In the genomic region with DNA sequence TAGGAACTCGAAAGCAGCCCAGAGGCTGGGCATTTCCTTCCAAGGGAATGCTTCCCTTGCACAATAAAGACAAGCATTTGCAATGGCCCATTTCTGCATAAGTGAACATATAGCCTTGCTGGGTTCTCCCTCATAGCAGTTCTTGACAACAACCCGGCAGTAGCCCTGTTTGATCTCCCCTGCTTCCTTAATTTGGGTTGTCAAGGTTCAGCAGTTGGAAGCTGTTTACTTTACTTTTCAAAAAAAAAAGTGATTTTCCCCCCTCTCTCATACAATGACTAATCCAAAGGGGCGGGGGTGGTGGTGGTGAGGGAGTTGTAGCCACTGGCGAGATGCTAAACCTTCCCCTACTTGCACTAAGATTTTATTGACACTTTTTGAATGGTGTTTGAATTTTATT, we compare ENCODE assay signal across 9 mouse cellular contexts. TPM values are rescaled to one million over a fixed set of nuclear protein-coding genes. Genes with fewer than 3 reads are reported as not detected.
DNase-seq lines count a peak whose midpoint lies in the region; ATAC-seq and TF ChIP-seq lines count a peak whose summit lies in the region.
"Had no signal": no experiment of that assay in that cellular context is flagged by ENCODE, and none has a peak within 500 bp of the region (broad histone marks: within the 10 kb centered on the region; RNA-seq: fewer than 3 reads in every experiment).

No protein-coding gene starts in this region.

- WGBS in hindbrain, embryonic 14.5 days = 19% methylated on average over 4 of the region's 4 CpGs
- 20% methylated on average over 4 of the region's 4 CpGs for WGBS in neural tube, embryonic 14.5 days

- H3K27ac ChIP-seq in layer of hippocampus, adult 2 months = peak overlapping the region; percentile 100
- no peak overlapping the region for H3K27ac ChIP-seq in hindbrain, embryonic 14.5 days
- no peak overlapping the region for H3K27ac ChIP-seq in neural tube, embryonic 14.5 days (ENCODE audit: low read depth, low read length)

- peak overlapping the region; percentile 93 for H3K4me3 ChIP-seq in layer of hippocampus, adult 2 months
- H3K4me3 ChIP-seq in hindbrain, embryonic 14.5 days (replicated peaks; ENCODE audit: low read length) = peak overlapping the region; percentile 82
- no peak overlapping the region for H3K4me3 ChIP-seq in neural tube, embryonic 14.5 days (ENCODE audit: low read depth, low read length)

- H3K9ac ChIP-seq in hindbrain, embryonic 14.5 days = 0 out of 2 replicates have a peak overlapping the region, but pooled peaks have one; percentile 98
- H3K9ac ChIP-seq in neural tube, embryonic 14.5 days (replicated peaks; ENCODE audit: low read depth, low read length) = no peak overlapping the region

- ATAC-seq in hindbrain, embryonic 14.5 days (ENCODE audit: low FRiP score) = no peak
- no peak for ATAC-seq in neural tube, embryonic 14.5 days (ENCODE audit: low read depth)
- no peak for ATAC-seq in megakaryocyte-erythroid progenitor cell, adult 5-6 weeks (replicated peaks; ENCODE audit: low FRiP score, low TSS enrichment, poor library complexity, severe bottlenecking)

- no peaks in the 10 kb centered on the region for H3K9me3 ChIP-seq in hindbrain, embryonic 14.5 days (ENCODE audit: control insufficient read depth, low read length)
- H3K9me3 ChIP-seq in neural tube, embryonic 14.5 days (ENCODE audit: control insufficient read depth, low read length) = no peaks in the 10 kb centered on the region

- H3K4me2 ChIP-seq in hindbrain, embryonic 14.5 days (replicated peaks) = peak overlapping the region; percentile 99
- H3K4me2 ChIP-seq in neural tube, embryonic 14.5 days (ENCODE audit: low read depth, low read length) = peak overlapping the region; percentile 12; the same call in 1 of the 2 replicates

- no peak for TF ChIP-seq CTCF in layer of hippocampus, adult 2 months (conservative IDR thresholded peaks at IDR 0.05)

- DNase-seq in layer of hippocampus, adult 2 months (ENCODE audit: low spot score in 2 of 2) = no peak
- no peak for DNase-seq in layer of hippocampus, adult 18-20 months (ENCODE audit: low spot score in 2 of 2)
- peak; percentile 51 for DNase-seq in embryo, embryonic 11 days
- DNase-seq in hindbrain, embryonic 14.5 days (ENCODE audit: low spot score) = no peak
- no peak for DNase-seq in adrenal gland, postnatal 25 days
- DNase-seq in cerebellum, adult 9-11 months = no peak
- DNase-seq: kidney, postnatal 25 days had no signal

- 0 out of 2 replicates have a peak, but pooled peaks cover 5% of the 10 kb centered on the region for H3K27me3 ChIP-seq in hindbrain, embryonic 14.5 days (ENCODE audit: control insufficient read depth, insufficient read depth, low read length)
- H3K27me3 ChIP-seq in neural tube, embryonic 14.5 days (ENCODE audit: control insufficient read depth, insufficient read depth, low read length) = no peaks in the 10 kb centered on the region

- 0 out of 2 replicates have a peak, but pooled peaks cover 3% of the 10 kb centered on the region for H3K4me1 ChIP-seq in hindbrain, embryonic 14.5 days (replicated peaks; ENCODE audit: control insufficient read depth, insufficient read depth, low read length)
- peaks cover 3% of the 10 kb centered on the region for H3K4me1 ChIP-seq in neural tube, embryonic 14.5 days (ENCODE audit: control insufficient read depth, insufficient read depth, low read length)

- no peaks in the 10 kb centered on the region for H3K36me3 ChIP-seq in hindbrain, embryonic 14.5 days (replicated peaks; ENCODE audit: control insufficient read depth, insufficient read depth)
- H3K36me3 ChIP-seq in neural tube, embryonic 14.5 days (ENCODE audit: control insufficient read depth, insufficient read depth, low read length) = no peaks in the 10 kb centered on the region

RNA-seq across cellular contexts. Expression of gene Foxp1, which starts 3.5 kb away (rescaled TPM):
- 10 to 100 TPM; 88.5 to 93.5 TPM for total RNA-seq in layer of hippocampus, adult 2 months (2021)
- total RNA-seq in layer of hippocampus, adult 18-20 months (2021) = 100 to 1,000 TPM in 1 of 2 experiments, 10 to 100 TPM in 1; 94.3 to 100 TPM
- 68.3 and 70.5 TPM in 2 replicates for polyA plus RNA-seq in hindbrain, embryonic 14.5 days (2014; fragmentation: Nextera tagmentation; extraction: Ambion mirVana)
- polyA plus RNA-seq in neural tube, embryonic 14.5 days (2014; fragmentation: Nextera tagmentation; extraction: Ambion mirVana) = 52.4 and 67.7 TPM in 2 replicates
- 51.1 and 58.1 TPM in 2 replicates for total RNA-seq in adrenal gland, postnatal 25 days (2021)
- 46.2 and 55.0 TPM in 2 replicates for total RNA-seq in megakaryocyte-erythroid progenitor cell, adult 5-6 weeks (2014; fragmentation: Nextera tagmentation)
- total RNA-seq in megakaryocyte-erythroid progenitor cell, adult 5-6 weeks (2017) = 35.0 and 40.4 TPM in 2 replicates
